Mouse (Mus musculus): ENCODE measurements around the gene 4930452B06Rik. TPM values are rescaled to one million over a fixed set of nuclear protein-coding genes. Genes with fewer than 3 reads are reported as not detected.

4930452B06Rik gene
- 5.2 and 6.0 TPM in 2 replicates for polyA plus RNA-seq (2021; fragmentation: Nextera tagmentation)
- long read RNA-seq, experiment 1, transcript 4930452B06Rik-201 (16 exons, 2,681 nt): major isoform, 15 of 41 reads
- long read RNA-seq, experiment 1, partial matches to known transcripts: 16 of 41 reads
- long read RNA-seq, experiment 1, other reads (novel, unspliced or antisense): 10 of 41 reads
- long read RNA-seq, experiment 2, transcript 4930452B06Rik-201 (16 exons, 2,681 nt): major isoform, 6 of 16 reads
- long read RNA-seq, experiment 2, partial matches to known transcripts: 7 of 16 reads
- long read RNA-seq, experiment 2, other reads (novel, unspliced or antisense): 3 of 16 reads

GRCm38 (mm10) chr14:8665636-8666411, at the start of gene 4930452B06Rik:
TSS of gene 4930452B06Rik (minus strand) at chr14:8666240.

